Mouse (Mus musculus) lung, postnatal 14 days (tissue): ENCODE measurements around the gene Rab1b.

Experiments
- DNase-seq: peaks from one replicate; pipeline ENCODE4 v3.0.0; 2021

Gene Rab1b

DNA sequence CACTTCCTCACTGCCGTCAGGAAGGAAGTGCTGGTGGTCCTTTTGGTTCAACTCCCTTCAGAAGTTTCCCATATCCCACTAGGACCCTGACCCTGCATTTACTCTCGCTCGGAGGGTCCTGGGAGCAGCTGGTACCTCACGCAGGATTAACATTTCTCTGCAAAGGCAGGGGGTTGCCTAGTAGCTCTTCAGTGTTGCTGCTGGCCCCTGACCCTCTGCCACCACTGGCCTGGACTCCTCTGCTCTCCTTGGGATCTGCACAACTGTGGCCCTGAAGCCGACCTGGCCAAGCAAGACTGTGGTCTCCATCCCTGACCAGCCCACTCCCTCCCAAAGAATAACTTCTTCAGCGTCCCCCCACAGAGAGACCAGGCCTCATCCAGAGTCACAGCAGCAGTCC is 57.5 kb downstream of the Rab1b start:
- no peak for DNase-seq
